Mouse (Mus musculus): ENCODE data around the gene Slfn3.

DNA sequence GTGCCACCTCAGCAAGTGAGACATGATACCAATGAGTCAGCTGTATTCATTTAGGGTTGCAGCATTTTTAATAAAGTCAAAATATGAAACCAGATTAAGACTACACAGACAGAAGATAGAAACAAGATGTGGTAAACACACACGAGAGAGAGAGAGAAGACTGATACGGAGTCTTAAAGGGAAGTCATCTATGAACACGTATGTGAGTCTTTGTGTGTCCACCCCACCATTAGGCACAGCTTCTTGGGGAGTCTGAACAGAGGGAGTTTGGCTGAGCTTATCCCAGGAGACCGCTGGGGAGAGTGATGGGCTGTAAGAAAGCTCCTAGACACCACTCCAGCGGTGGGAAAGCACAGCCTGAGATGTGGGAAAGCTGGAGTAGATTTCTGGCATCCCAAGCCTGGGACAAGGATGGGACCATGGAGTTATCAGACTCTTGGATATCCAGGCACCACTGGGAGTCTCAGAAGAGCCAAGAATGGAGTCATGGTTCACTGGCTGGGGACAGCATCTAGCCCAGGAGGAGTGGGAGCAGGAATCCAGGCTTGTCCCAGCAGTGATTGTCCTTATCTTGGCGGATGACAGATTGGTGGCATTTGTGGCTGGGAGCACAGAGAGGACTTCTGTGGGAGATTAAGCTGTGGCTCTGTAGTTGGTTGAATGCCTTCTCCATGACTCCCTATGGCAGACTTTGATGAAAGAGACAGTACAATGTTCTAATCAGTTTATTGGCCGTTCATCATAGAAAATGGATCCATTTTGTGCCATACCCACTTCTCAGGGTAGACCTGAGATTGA, 37.0 kb downstream of the Slfn3 start:
- TF ChIP-seq USF1 (IDR thresholded peaks at IDR 0.05; ENCODE audit: low read depth), result no peak
- TF ChIP-seq CTCF (IDR thresholded peaks at IDR 0.05; ENCODE audit: control insufficient read depth, insufficient read depth, insufficient read length), result no peak
- TF ChIP-seq MYOG (IDR thresholded peaks at IDR 0.05; ENCODE audit: control insufficient read depth, extremely low read depth, insufficient read length), result no peak
- TF ChIP-seq MAX (IDR thresholded peaks at IDR 0.05), result no peak
- no peak for TF ChIP-seq FOSL1 (IDR thresholded peaks at IDR 0.05; ENCODE audit: insufficient read depth, low read length, poor library complexity, severe bottlenecking)

Data from C2C12 (cell line).